Mouse (Mus musculus) lung, postnatal 36 days (tissue): ENCODE results near the gene Slc25a26.

Experiments used
- DNase-seq: peaks from one replicate; pipeline ENCODE4 v3.0.0; 2022; ENCODE audit warnings: mixed read lengths

Slc25a26 gene

GRCm38 (mm10) chr6:94601811-94602210 is 101.7 kb downstream of the Slc25a26 start:
- DNase-seq = no peak

DNA sequence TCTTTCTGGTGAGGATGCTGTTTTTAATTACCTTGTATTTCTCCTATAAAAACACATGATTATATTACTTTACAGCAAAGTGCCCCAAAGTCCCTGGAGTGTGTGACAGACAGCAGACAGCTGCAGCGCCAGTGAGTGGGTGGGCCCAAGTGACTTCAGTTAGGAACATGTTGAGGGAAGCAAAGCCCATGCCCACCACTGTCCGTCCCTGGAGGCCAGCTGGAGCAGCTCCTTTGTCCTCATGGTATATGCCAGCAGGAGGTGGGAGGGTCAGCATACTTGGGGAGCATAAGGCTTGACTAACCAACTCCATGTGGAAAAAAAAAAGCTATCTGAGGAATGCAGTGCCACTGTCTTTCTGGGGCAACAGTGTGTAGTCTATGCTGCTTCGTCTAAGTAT is 103.9 kb downstream of the Slc25a26 start:
- no peak for DNase-seq

DNA sequence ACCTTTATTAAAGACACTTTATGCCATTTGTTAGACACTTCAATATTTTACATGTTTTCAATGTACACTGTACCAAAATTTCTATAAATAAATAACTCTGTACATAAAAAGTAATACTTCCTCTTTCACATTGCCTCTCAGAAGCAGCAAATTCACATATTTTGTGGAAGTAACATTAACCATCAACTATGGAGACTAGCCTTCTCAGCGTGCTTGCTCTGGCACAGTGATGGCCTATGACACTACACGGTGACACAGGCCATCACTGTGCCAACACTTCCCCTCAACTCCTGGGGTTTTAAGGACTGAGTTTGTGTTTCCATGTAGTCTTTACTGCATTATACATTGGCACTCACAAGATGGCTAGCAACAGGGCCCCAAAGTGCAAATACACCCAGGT is 104.4 kb downstream of the Slc25a26 start:
- DNase-seq = no peak

GRCm38 (mm10) chr6:94613235-94613895 is 113.2 kb downstream of the Slc25a26 start:
- no peak for DNase-seq

DNA sequence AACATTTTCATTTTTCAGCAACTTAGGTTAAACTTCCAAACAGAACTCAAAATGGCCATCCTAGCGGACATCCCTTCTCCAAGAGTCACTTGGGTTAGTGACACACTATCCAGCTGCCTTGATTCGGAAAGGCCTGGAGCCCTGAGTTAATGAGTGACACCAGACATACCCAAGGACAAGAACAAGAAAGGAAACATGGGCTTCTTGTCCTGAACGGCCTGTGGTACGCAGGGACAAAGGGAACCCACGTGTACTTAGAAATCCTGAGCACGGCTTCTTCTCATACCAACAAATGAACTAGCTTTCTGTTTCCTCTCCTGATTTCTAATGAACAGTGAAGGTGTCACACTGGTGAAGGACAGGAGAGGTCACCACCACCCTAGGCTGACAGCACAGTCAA is 114.2 kb downstream of the Slc25a26 start:
- DNase-seq = no peak

- DNase-seq = no peak
Measured at GRCm38 (mm10) chr6:94615936-94616335, 115.8 kb downstream of the Slc25a26 start.

DNA sequence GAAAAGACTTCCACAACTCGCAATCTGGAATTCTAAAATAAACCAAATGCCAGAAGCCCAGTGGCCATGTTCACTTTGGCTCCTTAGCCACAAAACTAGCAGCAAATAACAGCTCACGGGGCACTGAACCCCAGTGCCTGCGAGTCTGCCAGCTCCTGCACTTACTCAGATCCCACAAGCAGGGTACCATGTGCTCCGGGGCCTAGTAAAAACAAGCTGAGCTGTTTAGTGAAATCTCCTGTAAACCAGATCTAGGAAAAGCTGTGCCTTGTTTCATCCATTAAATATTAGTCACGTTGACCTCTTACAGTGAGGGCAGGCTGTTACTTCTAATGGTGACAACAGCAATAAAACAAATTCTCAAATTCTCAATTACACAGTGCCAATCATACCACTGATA is 118.5 kb downstream of the Slc25a26 start:
- no peak for DNase-seq

DNA sequence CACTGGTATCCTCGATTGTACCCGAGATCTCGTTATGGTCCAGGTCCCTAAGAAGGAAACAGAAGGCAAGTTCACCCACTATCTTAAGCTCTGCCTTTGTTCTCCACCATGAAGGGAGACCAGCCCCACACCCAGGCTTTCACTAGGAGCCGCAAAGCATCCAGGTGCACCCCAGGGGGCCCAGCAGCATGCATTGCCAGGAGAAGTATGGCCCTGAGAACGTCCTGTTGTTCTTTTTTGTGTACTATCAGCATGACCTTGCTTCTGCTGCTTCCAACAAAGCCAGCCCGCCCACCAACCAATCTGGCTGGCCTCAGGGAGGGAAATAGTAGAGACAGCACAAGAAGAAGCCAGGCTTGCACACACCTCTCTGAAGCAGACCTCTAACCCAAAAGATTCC is 120.2 kb downstream of the Slc25a26 start:
- DNase-seq = no peak

DNA sequence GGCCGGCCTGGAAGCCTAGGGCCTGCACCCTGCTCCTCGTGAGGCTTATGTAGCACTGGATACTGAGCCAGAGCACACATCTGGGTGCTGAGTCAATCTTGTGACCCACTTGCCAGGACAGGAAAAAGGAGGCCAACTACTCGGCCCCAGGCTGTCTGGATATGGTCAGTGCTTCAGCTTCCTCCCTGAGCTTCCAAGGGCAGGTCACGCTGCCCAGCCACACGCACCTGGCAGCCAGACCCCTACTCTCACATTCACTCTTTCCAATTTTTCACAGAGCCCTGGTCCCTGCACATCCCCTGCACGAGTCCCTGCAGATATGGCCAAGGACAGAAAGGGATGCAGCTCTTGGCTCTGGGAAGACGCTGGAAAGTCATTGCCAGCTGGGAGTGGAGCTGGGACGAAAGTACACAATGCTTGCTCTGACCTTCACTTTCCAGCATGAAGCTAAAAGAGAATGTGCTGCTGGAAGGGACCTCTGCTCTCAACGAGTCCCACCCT is 120.7 kb downstream of the Slc25a26 start:
- peak; percentile 17 for DNase-seq

DNA sequence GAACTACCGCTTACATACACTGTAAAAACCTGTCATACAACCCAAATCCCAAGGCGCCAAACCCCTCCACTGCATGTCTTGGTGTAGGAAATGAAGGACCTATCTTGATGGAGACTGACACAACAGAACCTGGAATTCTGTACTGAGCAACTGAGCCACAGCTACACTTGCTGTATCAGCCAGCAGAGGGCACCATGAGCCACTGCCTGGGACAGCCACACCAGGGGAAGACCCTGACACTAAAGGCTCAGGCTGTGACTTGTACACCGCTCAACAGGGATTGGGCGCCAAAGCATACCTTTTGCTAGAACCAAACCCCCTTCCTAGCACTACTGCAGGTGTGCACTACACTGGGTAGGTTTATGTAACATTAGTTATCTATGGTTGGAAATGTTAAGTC is 122.9 kb downstream of the Slc25a26 start:
- peak; percentile 82 for DNase-seq

- DNase-seq = no peak
Measured at GRCm38 (mm10) chr6:94624543-94624942, 124.4 kb downstream of the Slc25a26 start.

DNA sequence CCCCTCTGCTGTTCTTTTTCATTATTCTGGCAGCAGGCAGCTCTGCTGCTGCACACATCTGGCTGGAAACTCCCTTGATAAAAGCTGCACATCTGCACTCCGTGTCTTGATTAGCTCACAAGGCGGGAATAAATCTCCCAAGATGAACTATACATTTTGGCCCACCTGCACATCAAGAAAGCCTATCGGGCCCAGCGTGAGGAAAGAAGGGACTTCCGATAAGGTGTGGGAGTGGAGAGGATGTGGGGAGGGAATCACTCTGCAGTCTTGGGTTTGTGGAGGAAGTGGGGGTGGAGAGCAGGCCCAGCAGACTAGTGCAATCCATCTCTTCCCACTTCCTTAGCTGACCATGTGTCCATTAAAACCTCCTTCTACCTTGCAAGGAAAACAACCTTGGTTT is 125.8 kb downstream of the Slc25a26 start:
- DNase-seq = no peak

DNA sequence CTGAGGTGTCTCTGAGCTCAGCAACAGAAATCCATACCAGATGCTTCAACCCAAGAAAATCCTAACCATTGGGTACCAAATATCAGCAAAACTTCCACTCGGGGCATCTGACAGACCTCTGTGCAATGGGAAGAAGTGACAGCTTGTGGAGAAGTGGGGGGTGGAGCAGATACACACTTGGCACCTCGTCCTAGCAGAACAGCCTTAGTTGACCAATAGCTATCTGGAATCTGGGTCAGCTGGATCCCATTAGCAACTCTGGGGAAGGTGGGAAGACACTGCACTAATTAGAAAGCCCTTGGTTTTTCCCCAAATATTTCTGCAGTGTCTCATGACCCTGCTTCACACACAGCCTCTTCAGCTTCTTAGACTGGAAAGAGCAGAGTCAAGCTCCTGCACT is 126.7 kb downstream of the Slc25a26 start:
- no peak for DNase-seq

- no peak for DNase-seq
Measured at GRCm38 (mm10) chr6:94627714-94628595, 127.8 kb downstream of the Slc25a26 start.

- peak; percentile 65 for DNase-seq
Measured at GRCm38 (mm10) chr6:94628787-94629186, 128.7 kb downstream of the Slc25a26 start.

GRCm38 (mm10) chr6:94631051-94631778 is 131.1 kb downstream of the Slc25a26 start:
- DNase-seq = peak; percentile 37

GRCm38 (mm10) chr6:94631779-94632082 is 131.6 kb downstream of the Slc25a26 start:
- DNase-seq = no peak

GRCm38 (mm10) chr6:94634274-94634673 is 134.1 kb downstream of the Slc25a26 start:
- no peak for DNase-seq

GRCm38 (mm10) chr6:94634710-94635109 is 134.6 kb downstream of the Slc25a26 start:
- DNase-seq = no peak

- DNase-seq = no peak
Measured at GRCm38 (mm10) chr6:94635343-94635742, 135.2 kb downstream of the Slc25a26 start.

- DNase-seq = peak; percentile 54
Measured at GRCm38 (mm10) chr6:94637024-94637434, 136.9 kb downstream of the Slc25a26 start.

DNA sequence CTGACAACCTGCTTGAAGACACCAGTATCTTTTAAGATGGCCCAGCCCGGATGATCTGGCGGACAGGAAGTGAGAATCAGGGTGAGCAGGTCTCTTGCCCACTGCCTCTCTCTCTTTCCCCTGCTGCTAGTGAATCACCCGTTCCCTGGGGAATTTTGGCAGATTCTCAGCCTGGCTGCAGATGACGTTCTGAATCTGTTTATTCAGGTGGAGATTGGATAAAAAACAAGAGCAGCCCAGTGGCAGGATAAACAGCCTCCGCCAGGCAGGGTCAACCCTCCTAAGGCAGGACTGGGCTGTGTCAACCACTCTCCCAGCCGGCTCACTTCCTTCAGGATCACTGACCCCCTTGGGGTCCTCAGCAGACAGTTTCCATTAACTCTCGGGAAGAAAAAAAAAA is 140.2 kb downstream of the Slc25a26 start:
- peak; percentile 15 for DNase-seq

- no peak for DNase-seq
Measured at GRCm38 (mm10) chr6:94642048-94642447, 141.9 kb downstream of the Slc25a26 start.

DNA sequence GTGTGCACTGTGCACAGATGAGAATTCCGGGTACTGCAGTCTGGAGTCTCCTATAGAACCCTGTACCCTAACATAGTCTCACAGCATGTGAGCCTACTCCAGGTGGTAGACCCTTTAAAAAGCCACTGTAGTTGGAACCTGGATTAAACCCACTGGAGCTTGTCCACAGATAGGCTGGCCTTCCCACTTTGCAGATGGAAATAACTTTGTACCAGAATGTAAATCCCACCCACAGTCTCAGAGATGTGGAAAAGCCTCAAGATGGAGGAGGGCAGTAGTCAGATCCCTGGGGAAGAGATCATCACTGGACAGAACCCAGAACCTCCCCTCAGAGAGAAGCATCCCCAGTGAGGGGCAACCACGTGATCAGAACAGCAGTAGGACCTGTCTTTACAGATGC is 143.9 kb downstream of the Slc25a26 start:
- DNase-seq = no peak
